Mouse (Mus musculus) pancreas, adult 10 weeks (tissue): ENCODE measurements around the gene Sdc4. TPM values are rescaled to one million over a fixed set of nuclear protein-coding genes. Genes with fewer than 3 reads are reported as not detected.

Experiments used
- polyA plus RNA-seq: library from polyadenylated mRNA; stranded (reverse); fragments of 350-450 nt; fragmentation: Illumina TruSeq; extraction: RNeasy Lipid Tissue Mini Kit (QIAGEN cat#74804); gene quantifications from one replicate; pipeline ENCODE4 v1.2.3, GENCODE M21; 2015; ENCODE audit warnings: low read depth, low replicate concordance; ENCODE audit not compliant: insufficient read depth

Gene Sdc4
- 22.0 TPM for polyA plus RNA-seq

DNA sequence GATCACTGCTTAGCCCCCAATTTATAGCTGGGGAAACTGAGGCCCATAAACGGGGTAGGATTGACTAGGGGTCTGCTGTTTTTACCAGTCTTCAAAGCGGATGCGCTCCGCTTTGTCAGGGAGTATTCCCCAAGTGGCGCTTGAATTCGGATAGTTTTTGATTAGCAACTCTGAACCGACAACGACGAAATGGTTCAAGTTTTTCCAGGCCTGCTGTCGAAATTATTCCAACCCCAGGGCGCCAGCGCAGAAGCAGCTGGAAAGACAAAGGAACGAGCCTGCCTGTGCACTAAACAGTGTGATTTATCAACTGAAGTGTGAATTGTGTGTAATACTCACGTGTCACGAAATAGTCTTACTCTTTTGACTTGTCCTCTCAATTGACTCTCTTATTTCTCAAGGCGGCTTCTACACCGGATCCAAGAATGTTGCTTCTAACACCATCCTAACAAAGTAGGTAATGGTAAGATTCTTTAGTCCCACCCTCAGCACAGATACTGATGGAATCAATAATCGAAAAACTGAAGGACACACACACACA, at the start of gene Sdc4:
Sdc4 (minus strand) TSS at position 428 of the 541 bp plus-strand sequence.

DNA sequence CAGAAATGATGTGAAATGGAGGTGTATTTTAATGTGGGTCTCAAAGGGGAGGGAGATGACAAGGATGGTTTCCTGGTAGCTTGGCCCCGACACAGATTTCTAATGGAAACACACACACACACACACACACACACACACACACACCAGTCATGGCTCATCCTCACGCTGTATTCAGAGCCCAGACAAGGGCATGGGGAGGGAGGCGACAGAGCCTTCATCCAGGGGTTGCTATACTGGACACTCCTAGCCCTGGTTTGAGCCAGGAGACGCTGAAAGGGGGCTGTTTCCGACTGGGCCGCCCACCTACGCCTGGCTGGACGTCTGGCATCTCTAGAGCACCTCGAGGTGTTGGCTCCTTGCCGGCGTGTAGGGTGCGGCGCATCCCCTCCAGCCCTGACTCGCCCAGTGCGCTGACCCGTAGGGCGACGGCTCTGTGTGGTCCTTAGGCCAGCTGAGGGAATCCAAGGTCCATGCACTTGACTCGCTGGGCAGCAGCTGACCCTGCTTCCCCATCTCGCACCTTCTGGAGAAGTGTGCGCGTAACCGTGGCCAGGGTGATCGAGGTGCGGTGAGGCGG, 42.1 kb upstream of the Sdc4 start, which contains the start of gene Dbndd2:
Dbndd2 (plus strand) TSS at position 426 of the 577 bp plus-strand sequence.

GRCm38 (mm10) chr2:164473624-164474023, 29.9 kb upstream of the Sdc4 start, which contains the start of gene Trp53tg5:
Gene Trp53tg5, minus strand, starts transcription at chr2:164473724.

DNA sequence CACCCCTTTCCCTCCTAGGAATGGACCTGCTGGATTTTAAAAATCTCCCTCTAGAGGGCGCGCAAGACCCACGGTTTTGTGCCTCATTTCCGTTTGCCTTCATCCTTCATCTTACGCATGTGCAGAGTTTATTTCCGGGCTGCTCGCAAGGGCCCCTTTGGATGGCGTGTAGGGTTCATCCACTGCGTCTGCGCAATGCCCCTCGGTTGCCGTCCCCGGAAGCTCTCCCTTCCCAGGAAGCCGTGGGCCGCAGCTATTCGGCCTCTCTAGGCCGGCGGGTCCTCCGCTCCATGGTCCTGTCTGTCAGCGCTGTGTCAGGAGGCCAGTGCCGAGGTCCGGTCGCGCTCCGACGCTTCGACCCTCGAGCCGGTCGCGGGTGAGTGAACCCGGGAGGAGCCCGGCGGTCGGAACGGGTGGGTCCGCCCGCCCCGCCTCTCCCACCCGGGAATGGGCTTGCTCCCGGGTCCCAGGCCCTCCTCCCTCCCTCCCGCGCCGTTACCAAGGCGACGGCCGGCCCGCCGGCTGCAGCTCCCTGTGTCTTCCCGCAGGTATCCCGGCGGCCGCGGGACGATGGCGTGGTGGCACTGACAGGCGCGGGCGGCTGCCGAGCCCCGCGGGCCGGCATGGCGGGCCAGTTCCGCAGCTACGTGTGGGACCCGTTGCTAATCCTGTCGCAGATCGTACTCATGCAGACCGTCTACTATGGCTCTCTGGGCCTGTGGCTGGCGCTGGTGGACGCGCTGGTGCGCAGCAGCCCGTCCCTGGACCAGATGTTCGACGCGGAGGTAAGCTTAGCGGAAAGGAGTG, 17.3 kb upstream of the Sdc4 start, which contains the start of gene Gm20458:
Gm20458 (plus strand) TSS at position 223 of the 807 bp plus-strand sequence.

GRCm38 (mm10) chr2:164456864-164457300, 13.2 kb upstream of the Sdc4 start, which contains the start of gene Sys1:
Gene Sys1, plus strand, starts transcription at chr2:164456964.

GRCm38 (mm10) chr2:164405060-164405459, 38.6 kb downstream of the Sdc4 start, which contains the start of gene Matn4:
Gene Matn4, minus strand, starts transcription at chr2:164405160.

GRCm38 (mm10) chr2:164402906-164403305, 40.8 kb downstream of the Sdc4 start, which contains the start of gene Rbpjl:
Gene Rbpjl, plus strand, starts transcription at chr2:164403141.

DNA sequence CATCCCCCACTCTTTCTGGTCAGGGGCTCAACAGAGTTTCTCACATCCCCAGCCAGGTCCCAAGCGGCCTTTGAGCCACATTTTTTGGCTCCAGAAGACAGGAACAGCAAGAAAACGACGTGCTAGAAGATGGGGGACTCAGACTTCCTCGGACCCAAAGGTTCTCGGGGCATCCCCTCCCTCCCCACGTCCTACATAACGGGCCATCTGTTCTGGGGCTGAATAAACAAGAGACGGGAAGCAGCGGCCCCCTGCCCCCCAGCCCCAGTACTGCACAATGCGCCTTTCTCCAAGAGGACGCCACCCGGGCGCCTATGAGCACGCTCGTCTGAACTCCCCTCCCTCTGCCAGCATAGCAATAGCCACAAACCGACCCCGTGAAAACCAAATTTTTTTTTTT, 54.7 kb downstream of the Sdc4 start, which contains the start of gene Slpi:
Slpi (minus strand) TSS at position 76 of the 400 bp plus-strand sequence.

Other genes with a start within 250 kb of the Sdc4 start
- not detected for gene Wfdc15a, start 243.8 kb downstream of the Sdc4 start, polyA plus RNA-seq
- gene Wfdc15b, start 222.2 kb downstream of the Sdc4 start, polyA plus RNA-seq, result 6.6 TPM
- gene Svs2, start 205.4 kb downstream of the Sdc4 start, polyA plus RNA-seq, result not detected
- not detected for gene Svs3b, start 187.2 kb downstream of the Sdc4 start, polyA plus RNA-seq
- not detected for gene Svs4, start 165.4 kb downstream of the Sdc4 start, polyA plus RNA-seq
- gene Svs3a, start 154.6 kb downstream of the Sdc4 start, polyA plus RNA-seq, result not detected
- not detected for gene Svs6, start 127.1 kb downstream of the Sdc4 start, polyA plus RNA-seq
- gene Svs5, start 111.1 kb downstream of the Sdc4 start, polyA plus RNA-seq, result not detected
- 146 TPM for gene Slpi, start 54.8 kb downstream of the Sdc4 start, polyA plus RNA-seq
- 571 TPM for gene Rbpjl, start 40.7 kb downstream of the Sdc4 start, polyA plus RNA-seq
- gene Matn4, start 38.7 kb downstream of the Sdc4 start, polyA plus RNA-seq, result 9.7 TPM
- 11.8 TPM for gene Sys1, start 13.1 kb upstream of the Sdc4 start, polyA plus RNA-seq
- gene Gm20458, start 17.1 kb upstream of the Sdc4 start, polyA plus RNA-seq, result not detected
- gene Trp53tg5, start 29.8 kb upstream of the Sdc4 start, polyA plus RNA-seq, result not detected
- gene Dbndd2, start 42.2 kb upstream of the Sdc4 start, polyA plus RNA-seq, result 8.1 TPM
- gene Pigt, start 53.6 kb upstream of the Sdc4 start, polyA plus RNA-seq, result 10.4 TPM
- 8.5 TPM for gene Wfdc2, start 118.5 kb upstream of the Sdc4 start, polyA plus RNA-seq
- not detected for gene Spint3, start 129.6 kb upstream of the Sdc4 start, polyA plus RNA-seq
- gene Wfdc6a, start 141.6 kb upstream of the Sdc4 start, polyA plus RNA-seq, result not detected
- not detected for gene Eppin, start 149.7 kb upstream of the Sdc4 start, polyA plus RNA-seq
- not detected for gene Wfdc6b, start 169.6 kb upstream of the Sdc4 start, polyA plus RNA-seq
- not detected for gene Wfdc8, start 169.7 kb upstream of the Sdc4 start, polyA plus RNA-seq
- 1.0 TPM for gene Wfdc16, start 194.9 kb upstream of the Sdc4 start, polyA plus RNA-seq
- not detected for gene Wfdc10, start 212.2 kb upstream of the Sdc4 start, polyA plus RNA-seq
- gene Wfdc9, start 212.7 kb upstream of the Sdc4 start, polyA plus RNA-seq, result not detected
- gene Wfdc11, start 230.2 kb upstream of the Sdc4 start, polyA plus RNA-seq, result not detected
- not detected for gene Wfdc13, start 241.2 kb upstream of the Sdc4 start, polyA plus RNA-seq